Mouse (Mus musculus) thymus, adult 2 months (tissue): ENCODE results near the gene Kank3.

ENCODE experiments used
- CTCF ChIP-seq: fragments of 200-500 bp; IDR thresholded peaks from 2 replicates; pipeline ENCODE4 v1.5.1; 2012; ENCODE audit warnings: mild to moderate bottlenecking, control low read depth, low read length, moderate library complexity, borderline replicate concordance; ENCODE audit not compliant: control insufficient read depth, poor library complexity, insufficient read depth; ENCODE audit errors: extremely low read depth
- POLR2A ChIP-seq: fragments of 200-500 bp; IDR thresholded peaks from 2 replicates; pipeline ENCODE4 v1.6.1; 2012; ENCODE audit warnings: mild to moderate bottlenecking, low read length, control low read depth, moderate library complexity; ENCODE audit not compliant: control insufficient read depth, poor library complexity, insufficient read depth; ENCODE audit errors: extremely low read depth

- no peak for TF ChIP-seq CTCF
- no peak for TF ChIP-seq POLR2A
Observed at GRCm38 (mm10) chr17:33786375-33786774, 23.9 kb upstream of the Kank3 start.
